Mouse (Mus musculus) mouse embryonic stem cell (cell line): ENCODE data around the gene Zfhx3.

Experiments used
- in situ Hi-C, 2 experiments: fragments of 300-500 bp; cut with MboI; formaldehyde crosslinking; loops; 1 replicate in 1 of 2; 3 replicates in 1 of 2; pipeline ENCODE4 v1.14.3; 2019 to 2020; ENCODE audit warnings: low sequenced_read_pairs in 2 of 2, low pct_unique_long_range_greater_than_20kb in 1 of 2, mixed read lengths in 1 of 2; ENCODE audit not compliant: unreplicated experiment in 1 of 2

Zfhx3 gene

GRCm38 (mm10) chr8:108070438-108070837 lies 128.0 kb downstream of the Zfhx3 start:
- in situ Hi-C loops: no loop called here

- in situ Hi-C loops: no loop called here
Observed at GRCm38 (mm10) chr8:108072126-108072746, 129.8 kb downstream of the Zfhx3 start.

- in situ Hi-C loops: no loop called here
Observed at GRCm38 (mm10) chr8:108072853-108073252, 130.4 kb downstream of the Zfhx3 start.

GRCm38 (mm10) chr8:108075176-108075575 lies 132.7 kb downstream of the Zfhx3 start:
- in situ Hi-C loops: no loop called here

- in situ Hi-C loops: no loop called here
Observed at GRCm38 (mm10) chr8:108078726-108079125, 136.3 kb downstream of the Zfhx3 start.

GRCm38 (mm10) chr8:108086913-108087312 lies 144.5 kb downstream of the Zfhx3 start:
- in situ Hi-C loops: no loop called here

- in situ Hi-C loops: no loop called here
Observed at GRCm38 (mm10) chr8:108089632-108090031, 147.2 kb downstream of the Zfhx3 start.

GRCm38 (mm10) chr8:108098598-108098997 lies 156.2 kb downstream of the Zfhx3 start:
- in situ Hi-C loops: no loop called here

GRCm38 (mm10) chr8:108101131-108101530 lies 158.7 kb downstream of the Zfhx3 start:
- in situ Hi-C loops: no loop called here

- in situ Hi-C loops: no loop called here
Observed at GRCm38 (mm10) chr8:108101978-108102865, 159.8 kb downstream of the Zfhx3 start.

- in situ Hi-C loops: no loop called here
Observed at GRCm38 (mm10) chr8:108104471-108105098, 162.1 kb downstream of the Zfhx3 start.

- in situ Hi-C loops: no loop called here
Observed at GRCm38 (mm10) chr8:108125053-108125452, 182.6 kb downstream of the Zfhx3 start.

GRCm38 (mm10) chr8:108125491-108125890 lies 183.0 kb downstream of the Zfhx3 start:
- in situ Hi-C loops: no loop called here

GRCm38 (mm10) chr8:108146536-108146935 lies 204.1 kb downstream of the Zfhx3 start:
- in situ Hi-C loops: no loop called here

- in situ Hi-C loops: no loop called here
Observed at GRCm38 (mm10) chr8:108148599-108149249, 206.3 kb downstream of the Zfhx3 start.

GRCm38 (mm10) chr8:108170804-108171203 lies 228.4 kb downstream of the Zfhx3 start:
- in situ Hi-C loops: no loop called here

- in situ Hi-C loops: no loop called here
Observed at GRCm38 (mm10) chr8:108183296-108183695, 240.9 kb downstream of the Zfhx3 start.

- in situ Hi-C loops: no loop called here
Observed at GRCm38 (mm10) chr8:108183948-108184347, 241.5 kb downstream of the Zfhx3 start.

- in situ Hi-C loops: no loop called here
Observed at GRCm38 (mm10) chr8:108186289-108186688, 243.8 kb downstream of the Zfhx3 start.
